Mouse (Mus musculus): ENCODE data around the gene Ndufv1. TPM values are rescaled to one million over a fixed set of nuclear protein-coding genes. Genes with fewer than 3 reads are reported as not detected.

Gene Ndufv1
- polyA plus RNA-seq, 1 experiment from 2014 or later: 294 TPM

GRCm38 (mm10) chr19:3960211-3960610 is 52.4 kb downstream of the Ndufv1 start:
- no peak overlapping the region for H3K4me3 ChIP-seq (replicated peaks; ENCODE audit: low read depth, low read length)
- no peaks in the 10 kb centered on the region for H3K27me3 ChIP-seq (ENCODE audit: insufficient read depth, low read length)
- no peak for TF ChIP-seq CTCF (IDR thresholded peaks at IDR 0.05; ENCODE audit: low read depth)
- H3K4me2 ChIP-seq (ENCODE audit: low read length): no peak overlapping the region
- no peaks in the 10 kb centered on the region for H3K9me3 ChIP-seq (replicated peaks; ENCODE audit: low read length)
- ATAC-seq (replicated peaks; ENCODE audit: low FRiP score, low read depth) (no peak), DNase-seq (ENCODE audit: low spot score) (no peak)
- no peaks in the 10 kb centered on the region for H3K4me1 ChIP-seq (replicated peaks; ENCODE audit: insufficient read depth, low read length)
- H3K36me3 ChIP-seq (ENCODE audit: insufficient read depth, low read length): no peaks in the 10 kb centered on the region
- no peak overlapping the region for H3K27ac ChIP-seq
- WGBS: 81% methylated on average over 5 of the region's 5 CpGs
- no peak overlapping the region for H3K9ac ChIP-seq (ENCODE audit: low read depth, low read length)

- no peak for TF ChIP-seq CTCF (IDR thresholded peaks at IDR 0.05; ENCODE audit: low read depth)
- ATAC-seq (replicated peaks; ENCODE audit: low FRiP score, low read depth) (no peak), DNase-seq (ENCODE audit: low spot score) (no peak)
- Histone ChIP-seq H3K27me3 (ENCODE audit: insufficient read depth, low read length) (no peaks in the 10 kb centered on the region), H3K4me1 (replicated peaks; ENCODE audit: insufficient read depth, low read length) (no peaks in the 10 kb centered on the region), H3K36me3 (ENCODE audit: insufficient read depth, low read length) (no peaks in the 10 kb centered on the region), H3K4me2 (ENCODE audit: low read length) (no peak overlapping the region), H3K9me3 (replicated peaks; ENCODE audit: low read length) (no peaks in the 10 kb centered on the region), H3K4me3 (replicated peaks; ENCODE audit: low read depth, low read length) (no peak overlapping the region), H3K9ac (ENCODE audit: low read depth, low read length) (no peak overlapping the region), H3K27ac (no peak overlapping the region)
These were observed 53.6 kb downstream of the Ndufv1 start for GRCm38 (mm10) chr19:3959030-3959429.

DNA sequence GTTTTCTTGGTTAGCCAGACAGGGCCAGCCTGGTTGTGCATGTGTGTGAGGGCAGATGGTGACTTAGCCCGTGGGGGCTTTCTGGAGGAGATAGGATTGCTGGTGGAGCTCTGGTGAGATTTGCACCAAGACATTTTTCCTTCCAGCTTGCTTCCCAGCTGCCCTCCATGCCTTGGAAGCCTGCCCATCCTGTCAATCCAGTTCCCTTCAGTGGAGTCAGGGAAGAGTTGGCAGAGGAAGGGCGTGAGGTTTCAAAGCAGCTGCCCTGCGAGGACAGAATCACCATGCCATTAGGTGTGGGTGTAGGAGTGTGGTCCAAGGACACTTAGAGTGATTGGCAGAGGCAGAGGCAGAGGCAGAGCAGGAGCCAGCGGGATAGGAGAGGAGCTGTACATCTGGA is 54.1 kb downstream of the Ndufv1 start, which contains the start of gene Aldh3b3:
Gene Aldh3b3 (plus strand): TSS at position 176 of the 400 bp plus-strand sequence.
- no peaks in the 10 kb centered on the region for H3K9me3 ChIP-seq (replicated peaks; ENCODE audit: low read length)
- H3K4me1 ChIP-seq (replicated peaks; ENCODE audit: insufficient read depth, low read length): no peaks in the 10 kb centered on the region
- no peak for ATAC-seq (replicated peaks; ENCODE audit: low FRiP score, low read depth)
- H3K4me2 ChIP-seq (ENCODE audit: low read length): no peak within 1 kb of the TSS
- H3K27ac ChIP-seq: no peak within 1 kb of the TSS
- no peaks in the 10 kb centered on the region for H3K36me3 ChIP-seq (ENCODE audit: insufficient read depth, low read length)
- H3K27me3 ChIP-seq (ENCODE audit: insufficient read depth, low read length): no peaks in the 10 kb centered on the region
- H3K4me3 ChIP-seq (replicated peaks; ENCODE audit: low read depth, low read length): no peak within 1 kb of the TSS
- WGBS: 69% methylated on average over 4 of the region's 4 CpGs
- TF ChIP-seq CTCF (IDR thresholded peaks at IDR 0.05; ENCODE audit: low read depth): no peak
- no peak for DNase-seq (ENCODE audit: low spot score)
- no peak within 1 kb of the TSS for H3K9ac ChIP-seq (ENCODE audit: low read depth, low read length)

Other genes with a start within 250 kb of the Ndufv1 start
- gene Kmt5b, start 245.4 kb downstream of the Ndufv1 start, polyA plus RNA-seq (2015; fragmentation: Nextera tagmentation; extraction: Ambion mirVana): 19.5 and 20.0 TPM in 2 replicates
- gene Chka, start 161.0 kb downstream of the Ndufv1 start, polyA plus RNA-seq (2015; fragmentation: Nextera tagmentation; extraction: Ambion mirVana): 53.0 and 54.7 TPM in 2 replicates
- gene Tcirg1, start 105.7 kb downstream of the Ndufv1 start, polyA plus RNA-seq (2015; fragmentation: Nextera tagmentation; extraction: Ambion mirVana): 31.4 and 33.0 TPM in 2 replicates
- 417 and 423 TPM in 2 replicates for gene Ndufs8, start 100.0 kb downstream of the Ndufv1 start, polyA plus RNA-seq (2015; fragmentation: Nextera tagmentation; extraction: Ambion mirVana)
- gene Aldh3b1, start 83.0 kb downstream of the Ndufv1 start, polyA plus RNA-seq (2015; fragmentation: Nextera tagmentation; extraction: Ambion mirVana): 3.8 and 3.9 TPM in 2 replicates
- gene Unc93b1, start 77.6 kb downstream of the Ndufv1 start, polyA plus RNA-seq (2015; fragmentation: Nextera tagmentation; extraction: Ambion mirVana): 24.2 and 25.5 TPM in 2 replicates
- gene Aldh3b3, start 54.2 kb downstream of the Ndufv1 start, polyA plus RNA-seq (2015; fragmentation: Nextera tagmentation; extraction: Ambion mirVana): 0.07 TPM in 1 of 2 replicates, not detected in the other
- 4.2 and 5.8 TPM in 2 replicates for gene Aldh3b2, start 40.5 kb downstream of the Ndufv1 start, polyA plus RNA-seq (2015; fragmentation: Nextera tagmentation; extraction: Ambion mirVana)
- 83.9 and 92.6 TPM in 2 replicates for gene Acy3, start 26.2 kb downstream of the Ndufv1 start, polyA plus RNA-seq (2015; fragmentation: Nextera tagmentation; extraction: Ambion mirVana)
- 2.4 and 2.8 TPM in 2 replicates for gene Tbx10, start 20.1 kb downstream of the Ndufv1 start, polyA plus RNA-seq (2015; fragmentation: Nextera tagmentation; extraction: Ambion mirVana)
- 52.2 and 54.1 TPM in 2 replicates for gene Nudt8, start 12.2 kb downstream of the Ndufv1 start, polyA plus RNA-seq (2015; fragmentation: Nextera tagmentation; extraction: Ambion mirVana)
- 1.3 and 1.7 TPM in 2 replicates for gene Gm49405, start 12.2 kb downstream of the Ndufv1 start, polyA plus RNA-seq (2015; fragmentation: Nextera tagmentation; extraction: Ambion mirVana)
- 2.6 and 2.8 TPM in 2 replicates for gene Doc2g, start 9.5 kb downstream of the Ndufv1 start, polyA plus RNA-seq (2015; fragmentation: Nextera tagmentation; extraction: Ambion mirVana)
- gene Gstp1, start 25.2 kb upstream of the Ndufv1 start, polyA plus RNA-seq (2015; fragmentation: Nextera tagmentation; extraction: Ambion mirVana): 441 and 464 TPM in 2 replicates
- gene Gstp2, start 33.2 kb upstream of the Ndufv1 start, polyA plus RNA-seq (2015; fragmentation: Nextera tagmentation; extraction: Ambion mirVana): 3.1 and 4.4 TPM in 2 replicates
- gene Gstp3, start 46.8 kb upstream of the Ndufv1 start, polyA plus RNA-seq (2015; fragmentation: Nextera tagmentation; extraction: Ambion mirVana): not detected in 2 replicates
- 2.2 and 2.4 TPM in 2 replicates for gene Cabp2, start 68.8 kb upstream of the Ndufv1 start, polyA plus RNA-seq (2015; fragmentation: Nextera tagmentation; extraction: Ambion mirVana)
- 107 TPM in 2 replicates for gene Cdk2ap2, start 84.4 kb upstream of the Ndufv1 start, polyA plus RNA-seq (2015; fragmentation: Nextera tagmentation; extraction: Ambion mirVana)
- 12.2 and 13.9 TPM in 2 replicates for gene Pitpnm1, start 87.2 kb upstream of the Ndufv1 start, polyA plus RNA-seq (2015; fragmentation: Nextera tagmentation; extraction: Ambion mirVana)
- 83.2 and 84.2 TPM in 2 replicates for gene Aip, start 113.1 kb upstream of the Ndufv1 start, polyA plus RNA-seq (2015; fragmentation: Nextera tagmentation; extraction: Ambion mirVana)
- 0.03 TPM in 1 of 2 replicates, not detected in the other for gene Gpr152, start 127.0 kb upstream of the Ndufv1 start, polyA plus RNA-seq (2015; fragmentation: Nextera tagmentation; extraction: Ambion mirVana)
- 0.08 and 0.13 TPM in 2 replicates for gene Cabp4, start 131.2 kb upstream of the Ndufv1 start, polyA plus RNA-seq (2015; fragmentation: Nextera tagmentation; extraction: Ambion mirVana)
- 161 and 164 TPM in 2 replicates for gene Coro1b, start 135.8 kb upstream of the Ndufv1 start, polyA plus RNA-seq (2015; fragmentation: Nextera tagmentation; extraction: Ambion mirVana)
- 0.82 and 0.91 TPM in 2 replicates for gene Ptprcap, start 140.8 kb upstream of the Ndufv1 start, polyA plus RNA-seq (2015; fragmentation: Nextera tagmentation; extraction: Ambion mirVana)
- 42.4 and 49.0 TPM in 2 replicates for gene Rps6kb2, start 150.5 kb upstream of the Ndufv1 start, polyA plus RNA-seq (2015; fragmentation: Nextera tagmentation; extraction: Ambion mirVana)
- 2.7 and 3.3 TPM in 2 replicates for gene Carns1, start 162.7 kb upstream of the Ndufv1 start, polyA plus RNA-seq (2015; fragmentation: Nextera tagmentation; extraction: Ambion mirVana)
- gene Tbc1d10c, start 178.5 kb upstream of the Ndufv1 start, polyA plus RNA-seq (2015; fragmentation: Nextera tagmentation; extraction: Ambion mirVana): 3.5 and 3.9 TPM in 2 replicates
- gene Ppp1ca, start 179.3 kb upstream of the Ndufv1 start, polyA plus RNA-seq (2015; fragmentation: Nextera tagmentation; extraction: Ambion mirVana): 804 and 864 TPM in 2 replicates
- 22.8 and 25.7 TPM in 2 replicates for gene Rad9a, start 188.9 kb upstream of the Ndufv1 start, polyA plus RNA-seq (2015; fragmentation: Nextera tagmentation; extraction: Ambion mirVana)
- 6.5 and 6.7 TPM in 2 replicates for gene Clcf1, start 201.4 kb upstream of the Ndufv1 start, polyA plus RNA-seq (2015; fragmentation: Nextera tagmentation; extraction: Ambion mirVana)
- not detected in 2 replicates for gene AC109138.7, start 201.6 kb upstream of the Ndufv1 start, polyA plus RNA-seq (2015; fragmentation: Nextera tagmentation; extraction: Ambion mirVana)
- 40.9 and 43.6 TPM in 2 replicates for gene Pold4, start 219.1 kb upstream of the Ndufv1 start, polyA plus RNA-seq (2015; fragmentation: Nextera tagmentation; extraction: Ambion mirVana)